Mouse (Mus musculus): ENCODE data around the gene Nudt14.

Gene Nudt14

GRCm38 (mm10) chr12:112941776-112942713 is at the start of gene Nudt14:
Nudt14 (minus strand) TSS chr12:112942124.
- DNase-seq (ENCODE audit: low spot score), result peak; percentile 56

GRCm38 (mm10) chr12:112991444-112991843 is 49.5 kb upstream of the Nudt14 start:
- no peak for DNase-seq (ENCODE audit: low spot score)

GRCm38 (mm10) chr12:112990706-112991405 is 48.9 kb upstream of the Nudt14 start:
- DNase-seq (ENCODE audit: low spot score), result no peak

DNA sequence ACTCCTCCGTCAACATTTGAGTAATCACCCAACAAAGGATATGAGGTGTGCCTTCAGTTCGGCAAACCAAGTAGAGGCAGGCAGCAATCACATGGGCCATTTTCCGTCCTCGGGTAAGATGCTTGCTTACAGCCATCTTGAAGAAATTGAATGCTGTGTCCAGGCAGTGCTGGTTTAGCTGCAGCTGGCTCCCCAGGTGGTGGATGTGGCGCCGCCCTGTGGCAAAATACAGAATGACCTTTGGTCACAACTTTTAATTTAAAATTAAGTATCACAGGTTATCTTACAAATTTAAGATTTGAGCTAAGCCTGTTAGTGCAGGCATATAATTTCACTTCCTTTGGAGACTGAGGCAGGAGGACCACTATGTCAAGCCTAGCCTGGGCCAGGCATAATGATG is 46.0 kb upstream of the Nudt14 start:
- peak; percentile 33 for DNase-seq (ENCODE audit: low spot score)

- no peak for DNase-seq (ENCODE audit: low spot score)
Measured at GRCm38 (mm10) chr12:112985346-112985745, 43.4 kb upstream of the Nudt14 start.

GRCm38 (mm10) chr12:112982031-112982430 is 40.1 kb upstream of the Nudt14 start:
- DNase-seq (ENCODE audit: low spot score), result no peak

- no peak for DNase-seq (ENCODE audit: low spot score)
Measured at GRCm38 (mm10) chr12:112977156-112977555, 35.2 kb upstream of the Nudt14 start.

DNA sequence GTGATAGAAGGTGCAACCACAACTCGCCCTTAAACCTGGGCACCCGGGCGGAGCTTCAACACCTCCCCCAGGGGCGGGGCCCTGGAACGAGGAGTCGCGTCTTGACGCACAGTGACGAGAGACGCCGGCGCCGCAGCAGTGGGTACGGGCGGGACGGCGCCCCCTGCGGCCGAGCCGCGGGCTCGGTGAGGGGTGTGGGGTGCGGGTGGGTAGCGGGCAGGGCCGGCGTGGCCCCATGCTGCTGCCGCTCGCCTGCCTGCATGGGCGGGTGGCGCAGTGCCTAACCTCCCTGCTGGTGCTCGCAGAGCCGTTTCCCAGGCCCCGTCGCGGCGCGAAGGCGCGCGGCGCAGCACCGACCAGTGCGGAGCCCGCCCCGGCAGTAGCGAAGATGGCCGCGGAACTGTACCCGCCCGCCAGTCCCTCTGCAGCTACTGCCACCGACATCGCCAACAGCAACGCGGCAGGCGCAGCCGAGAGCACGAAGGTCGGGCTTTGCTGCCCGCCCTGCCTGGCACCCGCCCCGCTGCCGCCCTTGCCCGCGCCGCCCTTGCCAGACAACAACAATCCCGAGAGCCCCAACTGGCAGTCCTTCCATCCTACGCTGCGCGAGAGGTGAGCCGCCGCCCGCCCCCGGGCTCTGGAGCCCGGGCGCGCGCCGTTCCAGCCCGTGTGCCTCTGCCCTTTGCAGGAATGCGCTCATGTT is 34.6 kb upstream of the Nudt14 start, which contains the start of gene Btbd6:
Gene Btbd6 (plus strand): TSS at position 112 of the 703 bp plus-strand sequence.
- DNase-seq (ENCODE audit: low spot score), result peak; percentile 78

DNA sequence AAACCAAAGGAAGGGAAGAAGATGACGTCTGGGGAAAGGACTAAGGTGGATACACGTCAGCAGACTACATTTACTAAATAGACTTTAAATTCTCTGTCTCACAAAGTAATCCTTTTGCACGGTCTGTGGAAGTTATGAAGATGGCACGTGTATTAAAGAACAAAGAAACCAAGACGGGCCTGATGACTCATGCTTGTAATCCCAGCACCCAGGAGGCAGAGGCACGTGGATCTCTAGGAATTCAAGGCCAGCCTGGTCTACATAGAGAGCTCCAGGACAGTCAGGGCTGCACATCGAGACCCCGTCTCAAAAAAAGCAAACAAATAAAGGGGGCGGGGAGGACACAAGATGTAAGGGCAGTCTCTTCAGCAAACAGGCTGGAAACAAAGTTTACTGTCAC is 32.8 kb upstream of the Nudt14 start:
- DNase-seq (ENCODE audit: low spot score), result no peak

- DNase-seq (ENCODE audit: low spot score), result no peak
Measured at GRCm38 (mm10) chr12:112969616-112970015, 27.7 kb upstream of the Nudt14 start.

- DNase-seq (ENCODE audit: low spot score), result no peak
Measured at GRCm38 (mm10) chr12:112968943-112969342, 27.0 kb upstream of the Nudt14 start.

- no peak for DNase-seq (ENCODE audit: low spot score)
Measured at GRCm38 (mm10) chr12:112965783-112966182, 23.9 kb upstream of the Nudt14 start.

DNA sequence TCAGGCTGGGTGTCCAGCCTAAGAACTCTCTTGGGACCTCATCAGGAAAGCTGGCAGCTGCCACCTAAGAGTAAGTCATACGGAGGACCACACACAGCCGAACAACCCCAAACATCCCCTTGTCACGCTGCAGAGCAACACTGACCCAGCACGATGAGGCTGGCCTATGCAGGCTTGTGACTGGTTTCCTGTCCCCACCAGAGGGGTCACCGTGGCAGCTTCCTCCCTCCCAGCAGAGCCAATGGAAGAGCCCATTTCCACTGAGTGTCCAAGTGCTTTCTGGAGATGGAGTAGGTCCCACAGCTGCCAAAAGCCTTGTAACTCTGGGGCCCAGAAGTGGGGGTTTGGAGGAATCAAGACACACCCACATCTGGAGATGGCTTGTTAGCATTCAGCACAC is 19.9 kb upstream of the Nudt14 start:
- DNase-seq (ENCODE audit: low spot score), result no peak

GRCm38 (mm10) chr12:112961428-112961827 is 19.5 kb upstream of the Nudt14 start:
- no peak for DNase-seq (ENCODE audit: low spot score)

- DNase-seq (ENCODE audit: low spot score), result no peak
Measured at GRCm38 (mm10) chr12:112959421-112959820, 17.5 kb upstream of the Nudt14 start.

GRCm38 (mm10) chr12:112958303-112958702 is 16.4 kb upstream of the Nudt14 start:
- no peak for DNase-seq (ENCODE audit: low spot score)

GRCm38 (mm10) chr12:112955800-112956199 is 13.9 kb upstream of the Nudt14 start:
- no peak for DNase-seq (ENCODE audit: low spot score)

DNA sequence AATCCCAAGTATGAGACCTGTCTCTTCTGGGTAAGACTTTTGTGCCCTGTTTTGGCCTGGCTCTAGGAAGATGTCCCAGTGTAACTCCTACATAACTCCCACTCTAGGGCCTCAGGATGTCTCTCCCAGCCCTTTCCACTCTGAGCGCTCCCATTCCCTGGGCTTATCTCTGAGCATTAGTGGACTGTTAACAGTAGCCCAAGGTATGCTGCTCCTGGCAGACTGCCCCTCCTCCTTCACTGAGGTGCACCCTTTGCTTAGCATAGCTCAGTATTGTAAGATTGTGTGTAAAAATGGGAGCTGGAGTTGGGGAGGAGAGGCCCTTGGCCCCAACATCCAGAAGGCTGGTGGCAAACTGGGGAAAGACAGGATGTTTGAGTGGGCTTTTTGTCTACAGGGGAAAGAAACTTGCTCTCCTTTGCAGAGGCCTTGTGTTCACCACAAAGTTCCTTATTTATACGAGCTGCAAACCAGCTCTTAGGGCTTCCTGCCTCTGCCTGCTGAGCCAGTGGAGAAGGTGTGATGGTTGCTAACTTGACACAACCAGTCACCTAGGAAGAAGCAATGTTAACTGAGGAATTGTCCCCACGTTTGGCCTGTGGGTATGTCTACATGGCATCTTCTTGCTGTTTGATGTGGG is 11.1 kb upstream of the Nudt14 start:
- no peak for DNase-seq (ENCODE audit: low spot score)

GRCm38 (mm10) chr12:112952433-112952832 is 10.5 kb upstream of the Nudt14 start:
- DNase-seq (ENCODE audit: low spot score), result no peak

DNA sequence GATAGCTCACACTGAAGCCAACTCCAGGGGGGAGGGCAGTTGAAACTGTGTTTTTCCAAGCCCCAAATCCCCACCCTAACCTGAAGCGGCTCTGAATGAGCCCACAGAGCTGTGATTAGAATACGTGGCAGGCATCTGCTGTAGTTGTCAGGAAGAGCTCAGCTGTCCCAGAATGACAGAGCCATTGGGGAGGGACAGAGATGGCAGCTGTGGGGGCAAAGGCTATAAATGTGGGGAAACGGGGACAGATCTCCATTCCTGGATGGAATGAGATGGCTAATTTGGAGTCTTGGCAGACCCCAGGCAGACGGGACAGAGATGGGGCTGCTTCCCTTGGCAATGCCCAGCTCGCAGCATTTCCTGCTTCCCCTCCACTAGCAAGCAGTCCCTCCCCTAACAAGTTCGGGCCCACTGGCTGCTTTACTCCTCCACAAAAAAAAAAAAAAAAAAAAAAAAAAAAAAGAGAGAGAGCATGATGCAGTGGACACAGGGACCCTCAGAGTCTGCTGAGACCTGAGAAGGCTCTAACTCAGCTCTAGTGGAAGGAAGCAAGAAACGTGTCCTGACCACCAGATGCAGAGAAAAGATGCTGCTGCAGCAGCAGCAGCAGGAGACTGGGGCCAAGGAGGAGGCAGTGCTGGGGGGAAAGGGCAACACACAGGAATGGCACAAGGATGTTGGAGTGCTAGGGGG is 9.4 kb upstream of the Nudt14 start:
- DNase-seq (ENCODE audit: low spot score), result no peak

- DNase-seq (ENCODE audit: low spot score), result no peak
Measured at GRCm38 (mm10) chr12:112950761-112951129, 8.8 kb upstream of the Nudt14 start.

Data from ovary, postnatal 14 days (tissue).